Mouse (Mus musculus): Measurements from ENCODE around the gene Aven.

- no peak for TF ChIP-seq CTCF (conservative IDR thresholded peaks at IDR 0.05; ENCODE audit: low read length)
- TF ChIP-seq POU5F1 (IDR thresholded peaks at IDR 0.05; ENCODE audit: borderline replicate concordance, low read length), result no peak
- no peak for TF ChIP-seq NANOG (IDR thresholded peaks at IDR 0.05; ENCODE audit: borderline replicate concordance, low read length)
These were observed 183.4 kb downstream of the Aven start for GRCm38 (mm10) chr2:112676175-112676574.
